Mouse (Mus musculus): Measurements from ENCODE around the gene Tpk1. TPM values are rescaled to one million over a fixed set of nuclear protein-coding genes. Genes with fewer than 3 reads are reported as not detected.
"Not testable (repeated sequence)": the region's sequence is repeated elsewhere in the genome, so short reads cannot be mapped to it uniquely, and the experiment has no call there.

The Tpk1 gene
- polyA plus RNA-seq, 1 experiment: 5.0 TPM

GRCm38 (mm10) chr6:43518378-43518777, 147.7 kb downstream of the Tpk1 start:
- Histone ChIP-seq H3K4me1 (ENCODE audit: control insufficient read depth, insufficient read depth, insufficient read length, low read length) (no peaks in the 10 kb centered on the region), H3K4me3 (ENCODE audit: insufficient read depth, low read depth, low read length) (no peak overlapping the region), H3K27ac (replicated peaks; ENCODE audit: low read depth, low read length) (no peak overlapping the region)

DNA sequence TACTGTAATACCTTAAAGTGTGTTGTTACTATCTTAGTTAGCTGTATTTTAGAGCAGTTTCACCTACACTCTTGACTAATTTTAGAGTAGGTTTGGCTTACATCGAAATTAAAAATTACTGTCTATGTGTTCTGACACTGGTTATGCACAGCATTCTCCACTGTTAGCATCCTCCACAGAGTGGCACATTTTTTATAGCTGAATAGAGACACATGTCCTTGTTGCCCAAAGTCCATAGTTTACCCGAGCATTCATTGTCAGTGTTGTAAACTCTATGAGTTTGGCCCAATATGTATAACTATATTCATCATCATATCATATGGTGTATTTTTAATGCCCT, 148.8 kb downstream of the Tpk1 start:
- Histone ChIP-seq H3K4me1 (ENCODE audit: control insufficient read depth, insufficient read depth, insufficient read length, low read length) (no peaks in the 10 kb centered on the region), H3K4me3 (ENCODE audit: insufficient read depth, low read depth, low read length) (no peak overlapping the region), H3K27ac (replicated peaks; ENCODE audit: low read depth, low read length) (no peak overlapping the region)

- Histone ChIP-seq H3K4me1 (ENCODE audit: control insufficient read depth, insufficient read depth, insufficient read length, low read length) (no peaks in the 10 kb centered on the region), H3K27ac (replicated peaks; ENCODE audit: low read depth, low read length) (no peak overlapping the region)
Observed at GRCm38 (mm10) chr6:43516593-43517315, 149.3 kb downstream of the Tpk1 start.

GRCm38 (mm10) chr6:43506686-43507385, 159.2 kb downstream of the Tpk1 start:
- H3K4me3 ChIP-seq (ENCODE audit: insufficient read depth, low read depth, low read length); H3K27ac ChIP-seq (replicated peaks; ENCODE audit: low read depth, low read length); H3K4me1 ChIP-seq (ENCODE audit: control insufficient read depth, insufficient read depth, insufficient read length, low read length): not testable (repeated sequence)

More at GRCm38 (mm10) chr6:43516593-43517315, 149.3 kb downstream of the Tpk1 start:
- H3K4me3 ChIP-seq (ENCODE audit: insufficient read depth, low read depth, low read length): no peak overlapping the region

GRCm38 (mm10) chr6:43504609-43505230, 161.4 kb downstream of the Tpk1 start:
- H3K27ac ChIP-seq (replicated peaks; ENCODE audit: low read depth, low read length): no peak overlapping the region
- H3K4me3 ChIP-seq (ENCODE audit: insufficient read depth, low read depth, low read length): no peak overlapping the region
- H3K4me1 ChIP-seq (ENCODE audit: control insufficient read depth, insufficient read depth, insufficient read length, low read length): no peaks in the 10 kb centered on the region; the same call in 1 of the 2 replicates

- Histone ChIP-seq H3K27ac (replicated peaks; ENCODE audit: low read depth, low read length) (no peak overlapping the region), H3K4me3 (ENCODE audit: insufficient read depth, low read depth, low read length) (no peak overlapping the region), H3K4me1 (ENCODE audit: control insufficient read depth, insufficient read depth, insufficient read length, low read length) (no peaks in the 10 kb centered on the region)
Observed at GRCm38 (mm10) chr6:43492367-43492766, 173.7 kb downstream of the Tpk1 start.

GRCm38 (mm10) chr6:43486691-43487090, 179.4 kb downstream of the Tpk1 start:
- Histone ChIP-seq H3K4me3 (ENCODE audit: insufficient read depth, low read depth, low read length) (no peak overlapping the region), H3K27ac (replicated peaks; ENCODE audit: low read depth, low read length) (no peak overlapping the region), H3K4me1 (ENCODE audit: control insufficient read depth, insufficient read depth, insufficient read length, low read length) (no peaks in the 10 kb centered on the region)

GRCm38 (mm10) chr6:43480687-43481086, 185.4 kb downstream of the Tpk1 start:
- no peak overlapping the region for H3K27ac ChIP-seq (replicated peaks; ENCODE audit: low read depth, low read length)
- H3K4me1 ChIP-seq (ENCODE audit: control insufficient read depth, insufficient read depth, insufficient read length, low read length): no peaks in the 10 kb centered on the region
- H3K4me3 ChIP-seq (ENCODE audit: insufficient read depth, low read depth, low read length): no peak overlapping the region

- Histone ChIP-seq H3K4me1 (ENCODE audit: control insufficient read depth, insufficient read depth, insufficient read length, low read length) (no peaks in the 10 kb centered on the region), H3K27ac (replicated peaks; ENCODE audit: low read depth, low read length) (no peak overlapping the region), H3K4me3 (ENCODE audit: insufficient read depth, low read depth, low read length) (no peak overlapping the region)
Observed at GRCm38 (mm10) chr6:43478810-43479209, 187.3 kb downstream of the Tpk1 start.

DNA sequence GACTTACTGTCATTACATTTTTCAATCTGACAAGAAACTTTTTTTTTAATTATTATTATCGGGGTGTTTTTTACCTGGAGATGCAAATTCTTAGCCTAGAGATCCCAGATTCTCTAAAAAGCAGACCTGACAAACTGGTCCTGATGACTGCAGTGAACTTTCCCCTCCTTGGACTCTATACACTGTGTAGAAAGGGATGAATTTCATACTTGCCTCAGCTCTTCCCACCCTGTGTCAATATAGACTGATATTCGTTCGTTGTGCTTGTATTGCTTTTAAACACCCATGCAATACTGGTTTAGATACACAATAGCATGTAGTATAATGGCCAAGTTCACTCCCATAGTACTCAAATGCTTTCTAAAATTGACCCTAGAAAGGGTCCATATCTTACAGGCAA, 189.7 kb downstream of the Tpk1 start:
- no peaks in the 10 kb centered on the region for H3K4me1 ChIP-seq (ENCODE audit: control insufficient read depth, insufficient read depth, insufficient read length, low read length)
- H3K4me3 ChIP-seq (ENCODE audit: insufficient read depth, low read depth, low read length): no peak overlapping the region
- no peak overlapping the region for H3K27ac ChIP-seq (replicated peaks; ENCODE audit: low read depth, low read length)

GRCm38 (mm10) chr6:43475921-43476320, 190.2 kb downstream of the Tpk1 start:
- no peaks in the 10 kb centered on the region for H3K4me1 ChIP-seq (ENCODE audit: control insufficient read depth, insufficient read depth, insufficient read length, low read length)

GRCm38 (mm10) chr6:43471556-43471955, 194.5 kb downstream of the Tpk1 start:
- Histone ChIP-seq H3K4me1 (ENCODE audit: control insufficient read depth, insufficient read depth, insufficient read length, low read length) (no peaks in the 10 kb centered on the region), H3K27ac (replicated peaks; ENCODE audit: low read depth, low read length) (no peak overlapping the region), H3K4me3 (ENCODE audit: insufficient read depth, low read depth, low read length) (no peak overlapping the region)

More at GRCm38 (mm10) chr6:43475921-43476320, 190.2 kb downstream of the Tpk1 start:
- Histone ChIP-seq H3K27ac (replicated peaks; ENCODE audit: low read depth, low read length) (no peak overlapping the region), H3K4me3 (ENCODE audit: insufficient read depth, low read depth, low read length) (no peak overlapping the region)

- Histone ChIP-seq H3K4me3 (ENCODE audit: insufficient read depth, low read depth, low read length) (no peak overlapping the region), H3K27ac (replicated peaks; ENCODE audit: low read depth, low read length) (no peak overlapping the region), H3K4me1 (ENCODE audit: control insufficient read depth, insufficient read depth, insufficient read length, low read length) (no peaks in the 10 kb centered on the region)
Observed at GRCm38 (mm10) chr6:43468821-43469594, 197.1 kb downstream of the Tpk1 start.

- H3K4me3 ChIP-seq (ENCODE audit: insufficient read depth, low read depth, low read length): no peak overlapping the region
- H3K4me1 ChIP-seq (ENCODE audit: control insufficient read depth, insufficient read depth, insufficient read length, low read length): no peaks in the 10 kb centered on the region
- no peak overlapping the region for H3K27ac ChIP-seq (replicated peaks; ENCODE audit: low read depth, low read length)
Observed at GRCm38 (mm10) chr6:43462849-43463369, 203.2 kb downstream of the Tpk1 start.
